Mouse (Mus musculus): ENCODE data around the gene Eef1b2.

Eef1b2 gene

GRCm38 (mm10) chr1:63192306-63193065 is 15.9 kb downstream of the Eef1b2 start:
- peak; percentile 70 for DNase-seq (ENCODE audit: low read depth)

GRCm38 (mm10) chr1:63195848-63196512 is 19.4 kb downstream of the Eef1b2 start:
- DNase-seq (ENCODE audit: low read depth) = no peak

GRCm38 (mm10) chr1:63199387-63199786 is 22.8 kb downstream of the Eef1b2 start:
- DNase-seq (ENCODE audit: low read depth) = peak; percentile 76

GRCm38 (mm10) chr1:63200322-63200721 is 23.7 kb downstream of the Eef1b2 start:
- DNase-seq (ENCODE audit: low read depth) = no peak

GRCm38 (mm10) chr1:63201672-63202071 is 25.0 kb downstream of the Eef1b2 start:
- DNase-seq (ENCODE audit: low read depth) = no peak

DNA sequence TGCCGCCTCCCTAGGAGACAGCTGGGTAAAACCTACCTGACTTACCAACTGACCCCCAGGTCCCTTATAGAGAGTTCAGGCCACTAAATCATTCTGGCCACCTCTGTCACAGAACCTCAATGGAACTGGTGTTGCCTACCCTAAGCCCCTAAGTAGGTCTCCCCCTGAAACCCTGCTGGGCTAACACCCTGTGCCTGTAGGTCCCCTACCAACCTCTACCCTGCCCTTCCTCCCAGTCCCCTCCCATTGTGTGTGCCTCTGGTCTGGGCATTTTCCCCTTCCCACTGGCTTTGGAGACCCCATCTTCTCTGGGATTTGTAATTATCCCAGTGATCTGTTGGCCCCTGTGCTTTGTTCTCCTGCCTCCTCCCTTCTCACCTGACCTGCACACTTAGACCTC is 26.8 kb downstream of the Eef1b2 start:
- DNase-seq (ENCODE audit: low read depth) = no peak

GRCm38 (mm10) chr1:63203950-63204659 is 27.5 kb downstream of the Eef1b2 start:
- DNase-seq (ENCODE audit: low read depth) = peak; percentile 56

DNA sequence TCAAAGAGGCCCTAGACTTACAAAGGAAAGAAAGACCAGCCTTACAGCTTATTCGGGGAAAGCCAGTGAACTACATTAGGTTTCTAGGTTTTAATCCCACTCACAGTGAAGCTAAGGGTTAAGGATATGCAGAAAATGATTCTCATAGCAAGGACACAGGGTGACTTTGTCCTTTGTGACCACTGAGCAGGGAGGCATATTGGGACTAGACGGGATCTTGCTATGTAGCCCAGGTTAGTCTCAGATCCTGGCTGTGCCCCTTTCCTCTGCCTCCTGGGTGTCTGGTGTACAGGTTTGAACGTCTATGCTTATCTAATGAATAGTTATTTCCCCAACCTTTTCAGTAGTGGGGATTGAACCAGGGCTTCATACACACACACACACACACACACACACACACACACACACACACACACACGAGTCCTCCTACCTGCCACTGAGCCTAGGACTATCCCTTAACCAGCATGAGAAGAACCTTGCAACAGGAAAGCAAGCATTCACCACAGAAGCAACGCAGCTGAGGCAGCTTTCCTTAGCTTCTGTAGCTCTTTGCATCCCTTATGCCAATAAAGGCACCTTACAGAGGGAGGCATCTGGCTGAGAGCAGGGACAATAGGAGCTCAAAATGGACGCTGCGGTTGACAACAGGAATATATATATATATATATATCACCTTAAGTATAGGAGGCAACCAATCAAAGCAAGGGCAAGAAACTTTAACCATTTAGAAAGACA is 28.2 kb downstream of the Eef1b2 start:
- no peak for DNase-seq (ENCODE audit: low read depth)

DNA sequence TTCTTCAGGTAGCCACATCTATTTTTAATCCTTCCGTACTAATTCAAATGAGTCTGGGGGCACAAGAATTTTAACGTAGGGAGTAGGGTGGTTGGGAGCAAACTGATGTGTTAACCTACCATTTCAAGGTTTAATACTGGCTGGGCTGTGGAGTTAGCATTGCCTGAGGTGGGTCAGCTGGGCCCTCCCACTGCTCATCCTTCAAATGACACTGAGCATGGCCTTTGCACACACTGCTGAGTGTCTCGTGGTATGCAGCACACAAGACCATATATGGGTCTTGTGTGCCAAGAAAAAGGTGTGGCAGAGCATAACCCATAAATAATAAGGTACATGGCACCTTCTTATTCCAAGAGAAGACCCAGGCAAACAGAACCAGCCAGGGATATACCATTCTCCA is 31.0 kb downstream of the Eef1b2 start:
- no peak for DNase-seq (ENCODE audit: low read depth)

GRCm38 (mm10) chr1:63209861-63210529 is 33.4 kb downstream of the Eef1b2 start:
- no peak for DNase-seq (ENCODE audit: low read depth)

DNA sequence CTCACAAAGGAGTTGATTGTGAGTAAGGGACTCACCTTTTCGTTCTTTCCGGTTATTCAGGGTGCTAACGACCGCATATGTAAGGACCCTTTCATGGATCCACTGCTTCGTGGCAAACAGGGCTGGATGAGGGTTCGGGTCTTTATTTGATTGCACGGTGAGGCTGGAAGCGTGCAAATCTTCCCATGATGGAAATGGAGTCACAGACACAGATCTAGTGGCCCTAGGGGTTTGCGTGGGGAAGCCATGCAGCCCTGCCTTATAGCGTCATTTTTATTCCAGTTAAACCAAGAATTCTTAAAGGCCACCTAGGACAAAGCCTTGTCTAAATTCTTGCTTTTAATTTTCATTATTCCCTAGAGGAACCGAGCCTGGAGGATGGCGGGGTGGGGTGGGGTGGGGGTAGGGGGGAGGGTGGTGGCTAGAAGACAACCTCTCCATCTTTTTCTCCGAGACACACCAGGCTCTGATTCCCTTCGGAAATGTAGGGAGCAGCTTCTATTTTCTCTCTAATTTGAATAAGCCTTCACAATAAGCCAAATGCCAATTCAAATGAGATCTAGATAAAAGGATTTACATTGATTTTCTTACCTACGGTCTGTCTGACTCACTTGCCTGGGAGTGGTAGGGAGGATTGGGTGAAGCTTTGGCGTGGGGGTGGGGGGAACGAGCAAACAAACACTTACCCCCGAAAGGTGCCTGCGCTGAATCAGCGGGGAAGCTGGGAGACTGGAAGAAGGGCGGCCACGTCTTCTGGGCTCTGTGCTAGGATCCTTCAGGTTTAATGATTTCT is 37.0 kb downstream of the Eef1b2 start:
- DNase-seq (ENCODE audit: low read depth) = no peak

- DNase-seq (ENCODE audit: low read depth) = no peak
These were observed 37.6 kb downstream of the Eef1b2 start, which contains the start of gene Gpr1 for GRCm38 (mm10) chr1:63214271-63214558. TSS of gene Gpr1 (minus strand) at chr1:63214543.

GRCm38 (mm10) chr1:63214631-63215030 is 38.0 kb downstream of the Eef1b2 start:
- DNase-seq (ENCODE audit: low read depth) = no peak

GRCm38 (mm10) chr1:63219277-63219676 is 42.7 kb downstream of the Eef1b2 start:
- DNase-seq (ENCODE audit: low read depth) = no peak

DNA sequence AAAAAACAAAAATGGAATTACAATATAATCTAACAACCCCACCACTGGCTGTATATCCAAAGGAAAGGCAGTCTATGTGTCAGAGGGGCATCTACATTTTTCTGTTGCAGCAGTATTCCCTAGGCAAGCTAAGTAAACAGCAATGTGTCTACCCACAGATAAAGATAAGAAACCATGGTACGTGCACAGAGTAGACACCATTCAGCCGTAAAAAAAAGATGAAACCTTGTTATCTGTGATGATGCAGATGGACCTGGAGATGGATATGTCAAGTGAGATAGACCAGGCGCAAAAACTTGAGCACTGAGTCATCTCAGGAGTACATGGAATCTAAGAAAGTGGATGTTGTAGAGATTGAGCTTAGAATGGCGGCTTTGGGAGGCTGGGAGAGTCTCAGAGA is 48.4 kb downstream of the Eef1b2 start:
- no peak for DNase-seq (ENCODE audit: low read depth)

- no peak for DNase-seq (ENCODE audit: low read depth)
These were observed 49.3 kb downstream of the Eef1b2 start for GRCm38 (mm10) chr1:63225890-63226289.

GRCm38 (mm10) chr1:63227241-63227640 is 50.6 kb downstream of the Eef1b2 start:
- no peak for DNase-seq (ENCODE audit: low read depth)
